ENCODE assay signal across 20 mouse cellular contexts in genomic region chr1:89093696-89094095, GRCm38 (mm10). TPM values are rescaled to one million over a fixed set of nuclear protein-coding genes. Genes with fewer than 3 reads are reported as not detected.
DNase-seq lines count a peak whose midpoint lies in the region; ATAC-seq and TF ChIP-seq lines count a peak whose summit lies in the region.
"Had no signal": no experiment of that assay in that cellular context is flagged by ENCODE, and none has a peak within 500 bp of the region (broad histone marks: within the 10 kb centered on the region; RNA-seq: fewer than 3 reads in every experiment).

No protein-coding gene starts in this region.

- no peaks in the 10 kb centered on the region for H3K36me3 ChIP-seq in heart, postnatal 0 days (replicated peaks; ENCODE audit: control insufficient read depth, insufficient read depth, low read length)
- H3K36me3 ChIP-seq in stomach, embryonic 14.5 days (ENCODE audit: control insufficient read depth, insufficient read depth, low read length), result no peaks in the 10 kb centered on the region
- no peaks in the 10 kb centered on the region for H3K36me3 ChIP-seq in stomach, postnatal 0 days (ENCODE audit: control insufficient read depth, insufficient read depth, low read length)
- H3K36me3 ChIP-seq: limb, embryonic 13.5 days; neural tube, embryonic 15.5 days had no signal

- H3K4me1 ChIP-seq in heart, postnatal 0 days (ENCODE audit: control insufficient read depth, insufficient read depth), result peaks cover 65% of the 10 kb centered on the region
- H3K4me1 ChIP-seq in stomach, embryonic 14.5 days (ENCODE audit: control insufficient read depth, insufficient read depth, low read length), result peaks cover 39% of the 10 kb centered on the region
- H3K4me1 ChIP-seq in stomach, postnatal 0 days (replicated peaks; ENCODE audit: control insufficient read depth, insufficient read depth), result peaks cover 16% of the 10 kb centered on the region

- H3K27me3 ChIP-seq in heart, postnatal 0 days (ENCODE audit: control insufficient read depth, insufficient read depth, low read length), result no peaks in the 10 kb centered on the region
- H3K27me3 ChIP-seq in stomach, embryonic 14.5 days (ENCODE audit: control insufficient read depth, insufficient read depth, low read length), result no peaks in the 10 kb centered on the region
- H3K27me3 ChIP-seq in stomach, postnatal 0 days (ENCODE audit: control insufficient read depth, insufficient read depth, low read length), result no peaks in the 10 kb centered on the region
- H3K27me3 ChIP-seq: limb, embryonic 13.5 days; neural tube, embryonic 15.5 days; Patski had no signal

- H3K9me3 ChIP-seq in heart, postnatal 0 days (replicated peaks; ENCODE audit: control insufficient read depth, low read length), result no peaks in the 10 kb centered on the region
- H3K9me3 ChIP-seq in stomach, embryonic 14.5 days (ENCODE audit: control insufficient read depth, low read depth, low read length), result no peaks in the 10 kb centered on the region
- no peaks in the 10 kb centered on the region for H3K9me3 ChIP-seq in stomach, postnatal 0 days (ENCODE audit: control insufficient read depth, low read length)
- H3K9me3 ChIP-seq: limb, embryonic 13.5 days; neural tube, embryonic 15.5 days had no signal

- DNase-seq in heart, adult 11 months, result peak; percentile 67
- DNase-seq in heart, postnatal 4 days, result no peak
- DNase-seq in heart, postnatal 0 days (ENCODE audit: low spot score), result no peak
- DNase-seq in heart, adult 8-10 months (ENCODE audit: low spot score), result no peak
- DNase-seq in stomach, postnatal 0 days (ENCODE audit: low spot score), result no peak
- DNase-seq in left cerebral cortex, adult 8-10 months (ENCODE audit: low spot score in 2 of 2), result no peak
- DNase-seq: adrenal gland, postnatal 14 days; cerebellum, adult 18-20 months; gastrocnemius, postnatal 14 days; kidney, adult 18-20 months; lung, postnatal 14 days; right cerebral cortex, postnatal 25 days; thymus, postnatal 25 days had no signal

- ATAC-seq in heart, postnatal 0 days (ENCODE audit: insufficient read depth, low read depth), result no peak
- no peak for ATAC-seq in stomach, embryonic 14.5 days (ENCODE audit: insufficient number of reproducible peaks, insufficient read depth, low FRiP score, low read depth)
- ATAC-seq in stomach, postnatal 0 days (ENCODE audit: low FRiP score, low TSS enrichment), result no peak
- ATAC-seq: activated CD4-positive, CD25-positive, alpha-beta regulatory T cell, adult 4 months; Patski had no signal

- no peak for TF ChIP-seq CTCF in heart, postnatal 0 days (IDR thresholded peaks at IDR 0.05; ENCODE audit: low read depth)
- no peak for TF ChIP-seq CTCF in stomach, postnatal 0 days (IDR thresholded peaks at IDR 0.05; ENCODE audit: low read depth)

- no peak overlapping the region for H3K4me2 ChIP-seq in heart, postnatal 0 days (ENCODE audit: low read depth, low read length)
- H3K4me2 ChIP-seq in stomach, embryonic 14.5 days (replicated peaks; ENCODE audit: low read depth, low read length), result no peak overlapping the region
- H3K4me2 ChIP-seq in stomach, postnatal 0 days (replicated peaks; ENCODE audit: low read depth), result no peak overlapping the region
- H3K4me2 ChIP-seq: hindbrain, embryonic 14.5 days had no signal

- H3K9ac ChIP-seq in heart, postnatal 0 days (replicated peaks; ENCODE audit: low read depth, low read length), result no peak overlapping the region
- H3K9ac ChIP-seq in stomach, embryonic 14.5 days (replicated peaks; ENCODE audit: low read depth, low read length), result no peak overlapping the region
- no peak overlapping the region for H3K9ac ChIP-seq in stomach, postnatal 0 days (ENCODE audit: low read length)
- H3K9ac ChIP-seq: hindbrain, embryonic 14.5 days; limb, embryonic 13.5 days; liver, embryonic 14.5 days; neural tube, embryonic 15.5 days had no signal

- TF ChIP-seq EP300 in heart, postnatal 0 days (IDR thresholded peaks at IDR 0.05; ENCODE audit: low read depth), result no peak
- TF ChIP-seq EP300 in stomach, postnatal 0 days (optimal IDR thresholded peaks at IDR 0.05), result no peak

- 67% methylated on average over 5 of the region's 5 CpGs for WGBS in heart, postnatal 0 days
- WGBS in stomach, embryonic 14.5 days, result 56% methylated on average over 5 of the region's 5 CpGs
- WGBS in stomach, postnatal 0 days, result 72% methylated on average over 5 of the region's 5 CpGs

- no peak overlapping the region for H3K4me3 ChIP-seq in heart, postnatal 0 days (ENCODE audit: low read depth, low read length)
- no peak overlapping the region for H3K4me3 ChIP-seq in stomach, embryonic 14.5 days (ENCODE audit: low read depth, low read length)
- no peak overlapping the region for H3K4me3 ChIP-seq in stomach, postnatal 0 days (ENCODE audit: low read depth, low read length)
- H3K4me3 ChIP-seq: limb, embryonic 13.5 days; neural tube, embryonic 15.5 days had no signal

- H3K27ac ChIP-seq in heart, postnatal 0 days (ENCODE audit: low read depth), result peak overlapping the region; percentile 84
- H3K27ac ChIP-seq in stomach, embryonic 14.5 days (ENCODE audit: low read length), result peak overlapping the region; percentile 73; the same call in 1 of the 2 replicates
- no peak overlapping the region for H3K27ac ChIP-seq in stomach, postnatal 0 days (replicated peaks)
- H3K27ac ChIP-seq: hindbrain, embryonic 14.5 days; liver, embryonic 14.5 days; neural tube, embryonic 15.5 days had no signal

RNA-seq across cellular contexts. Expression of gene Sh3bp4, which starts 23.5 kb away (rescaled TPM):
- total RNA-seq in heart, postnatal 4 days (2021), result 10 to 100 TPM; 43.5 to 45.3 TPM
- total RNA-seq in heart, postnatal 0 days (2014; rRNA removed; ENCODE audit: low replicate concordance), result 50.6 and 74.8 TPM in 2 replicates
- 11.0 and 15.1 TPM in 2 replicates for polyA plus RNA-seq in heart, postnatal 0 days (2015; fragmentation: Nextera tagmentation; extraction: Ambion mirVana)
- total RNA-seq in heart, adult 8-10 months (2022), result 10 to 100 TPM in 2 of 4 experiments, 1 to 10 TPM in 2; 7.2 to 13.4 (median 9.7) TPM
- polyA plus RNA-seq in stomach, embryonic 14.5 days (2014; fragmentation: Nextera tagmentation; extraction: Ambion mirVana), result 22.4 and 24.3 TPM in 2 replicates
- polyA plus RNA-seq in stomach, postnatal 0 days (2015; fragmentation: Nextera tagmentation; extraction: Ambion mirVana), result 7.6 and 8.0 TPM in 2 replicates
- 10 to 100 TPM; 16.2 to 17.6 (median 17.2) TPM for total RNA-seq in left cerebral cortex, adult 8-10 months (2022)
